Mouse (Mus musculus) R1 (cell line): Measurements from ENCODE around the gene Glod4.

Experiments used
- DNase-seq: peaks from one replicate; pipeline ENCODE4 v3.0.0-alpha.2; 2018; ENCODE audit warnings: low read depth, low spot score

Glod4 gene

DNA sequence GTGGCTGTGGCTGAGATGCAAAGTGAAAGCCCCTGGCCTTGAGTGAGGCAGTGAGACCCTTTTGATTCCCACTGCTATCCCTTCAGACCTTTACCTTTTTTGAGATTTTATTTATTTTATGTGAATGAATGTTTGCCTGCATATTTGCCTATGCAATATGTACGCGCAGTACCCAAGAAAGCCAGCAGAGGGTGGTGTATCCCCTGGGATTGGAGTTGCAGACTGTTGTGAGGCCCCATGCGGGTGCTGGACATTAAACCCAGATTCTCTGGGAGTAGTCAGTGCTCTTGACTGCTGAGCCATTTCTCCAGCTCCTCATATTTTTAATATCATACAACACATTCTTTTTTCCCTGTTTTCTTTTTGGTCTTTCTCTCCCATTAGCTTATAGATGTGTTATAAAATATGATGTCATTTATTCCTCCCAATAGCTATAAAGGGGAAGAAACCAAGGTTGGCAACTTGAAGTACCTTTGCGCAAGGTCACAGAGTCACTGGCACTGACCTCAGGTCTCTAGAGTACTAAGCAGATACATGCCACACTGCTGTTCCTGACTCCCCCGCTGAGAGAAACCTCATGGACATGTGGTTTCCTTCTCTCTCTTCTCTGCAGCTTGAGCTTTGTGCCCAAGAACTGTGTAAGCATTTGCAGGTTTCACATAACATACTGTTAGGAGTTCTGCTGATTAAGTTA lies 157.5 kb downstream of the Glod4 start:
- peak; percentile 57 for DNase-seq

DNA sequence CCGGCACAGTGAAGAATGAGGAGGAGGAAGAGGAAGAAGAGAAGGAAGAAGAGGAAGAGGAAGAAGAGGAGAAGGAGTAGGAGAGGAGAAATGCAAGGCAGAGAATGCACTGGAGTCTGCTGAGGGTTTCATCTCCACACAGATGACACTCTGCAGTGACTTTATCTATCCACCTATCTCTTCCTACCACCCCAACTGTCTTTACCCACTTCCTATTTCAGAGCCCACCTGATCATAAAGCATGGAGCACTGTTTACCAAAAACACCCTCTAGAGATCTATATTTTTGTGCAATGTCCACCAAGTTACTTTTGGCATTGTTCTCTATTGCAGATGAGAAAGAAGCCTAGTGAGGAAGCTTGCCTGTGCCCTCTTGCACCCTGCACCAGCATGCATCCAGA lies 158.6 kb downstream of the Glod4 start:
- no peak for DNase-seq

GRCm38 (mm10) chr11:76083941-76084367 lies 159.6 kb downstream of the Glod4 start:
- DNase-seq: no peak

GRCm38 (mm10) chr11:76081048-76081640 lies 162.4 kb downstream of the Glod4 start:
- no peak for DNase-seq

- no peak for DNase-seq
Measured at GRCm38 (mm10) chr11:76080293-76080692, 163.2 kb downstream of the Glod4 start.

DNA sequence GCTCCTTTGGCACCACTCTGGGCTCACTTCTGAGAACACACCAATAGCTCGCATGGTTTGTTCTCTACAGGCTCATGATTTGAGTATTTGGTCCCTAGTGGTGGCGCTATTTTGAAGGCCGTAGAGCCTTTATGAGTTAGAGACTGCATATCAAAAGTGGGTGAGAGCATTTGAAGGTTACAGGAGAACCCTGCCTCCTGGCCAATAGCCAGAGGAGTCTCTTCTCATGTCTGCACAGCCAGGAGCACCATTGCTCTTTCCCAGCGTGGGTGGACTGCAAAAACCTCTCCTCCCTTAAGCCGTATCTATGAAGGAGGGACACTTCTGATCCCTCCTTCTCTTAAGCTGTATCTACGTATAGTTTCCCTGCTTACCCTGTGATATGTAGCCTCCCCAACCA lies 166.2 kb downstream of the Glod4 start:
- no peak for DNase-seq

DNA sequence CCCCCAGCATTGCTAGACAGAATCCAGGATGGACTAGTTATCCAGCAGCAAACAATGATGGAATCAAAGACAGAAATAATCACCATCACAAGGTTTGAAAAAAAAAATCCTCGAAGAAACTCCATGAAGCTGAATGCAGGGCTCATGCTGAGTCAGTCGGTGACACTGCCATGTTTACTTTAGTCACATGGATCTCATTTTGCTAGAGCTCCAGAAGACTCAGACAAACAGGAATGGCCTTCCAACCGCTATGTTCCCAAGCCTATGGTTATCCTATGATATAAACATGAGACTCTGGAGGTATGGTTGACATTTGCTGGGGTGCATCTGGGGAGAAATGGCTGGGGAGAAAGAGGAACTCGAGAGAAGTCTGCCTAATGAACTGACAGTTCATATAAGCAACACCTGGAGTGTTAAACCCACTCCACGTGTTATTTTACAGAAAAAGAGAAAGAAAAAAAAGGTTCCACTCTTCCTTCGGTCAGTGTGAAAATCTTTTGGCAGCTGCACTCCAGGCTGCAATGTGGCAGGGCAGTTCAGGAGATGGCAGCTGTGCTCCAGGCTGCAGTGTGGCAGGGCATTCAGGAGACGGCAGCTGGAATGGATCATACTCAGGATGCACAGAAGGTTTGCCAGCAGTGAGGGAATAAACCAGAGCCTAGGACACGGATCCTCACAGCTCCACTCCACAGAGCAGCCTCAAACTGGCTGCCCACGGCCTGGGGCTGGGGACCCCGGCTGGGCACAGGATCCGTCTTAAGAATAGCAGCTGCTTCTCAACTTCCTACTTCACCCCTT lies 169.0 kb downstream of the Glod4 start:
- DNase-seq: no peak
